Mouse (Mus musculus) liver, adult 2 months (tissue): ENCODE measurements around the gene Rap1b. TPM values are rescaled to one million over a fixed set of nuclear protein-coding genes. Genes with fewer than 3 reads are reported as not detected.

ENCODE experiments used
- DNase-seq: peaks from one replicate; pipeline ENCODE4 v3.0.0-alpha.2; 2011; ENCODE audit warnings: low read depth, low spot score; ENCODE audit errors: extremely low read depth
- H3K27ac ChIP-seq: fragments of 200-500 bp; replicated peaks from 2 replicates; pipeline ENCODE4 v1.5.1; 2012; ENCODE audit warnings: low read depth, mild to moderate bottlenecking, control low read depth, inconsistent platforms, low read length; ENCODE audit not compliant: insufficient read depth
- H3K27me3 ChIP-seq: fragments of 200-500 bp; 2 replicates; pipeline ENCODE4 v1.6.1; 2012; ENCODE audit warnings: mild to moderate bottlenecking, moderate library complexity, low read length, inconsistent platforms; ENCODE audit not compliant: control insufficient read depth, insufficient read depth
- H3K36me3 ChIP-seq: fragments of 200-500 bp; 2 replicates; pipeline ENCODE4 v1.6.1; 2012; ENCODE audit warnings: low read length, inconsistent platforms; ENCODE audit not compliant: control insufficient read depth, insufficient read depth
- H3K4me1 ChIP-seq: fragments of 200-500 bp; 2 replicates; pipeline ENCODE4 v1.6.1; 2011; ENCODE audit warnings: low read length; ENCODE audit not compliant: control insufficient read depth, insufficient read depth
- H3K4me3 ChIP-seq: fragments of 200-500 bp; 2 replicates; pipeline ENCODE4 v1.5.1; 2011; ENCODE audit warnings: low read depth, mild to moderate bottlenecking, control low read depth, low read length, moderate library complexity; ENCODE audit not compliant: insufficient read depth
- H3K79me2 ChIP-seq: fragments of 200-500 bp; 2 replicates; pipeline ENCODE4 v1.6.1; 2012; ENCODE audit warnings: inconsistent platforms, mild to moderate bottlenecking, low read length, moderate library complexity; ENCODE audit not compliant: control insufficient read depth, insufficient read depth
- H3K9ac ChIP-seq: fragments of 200-500 bp; 2 replicates; pipeline ENCODE4 v1.6.1; 2012; ENCODE audit warnings: low read depth, mild to moderate bottlenecking, control low read depth, inconsistent platforms, low read length
- CTCF ChIP-seq: fragments of 200-500 bp; IDR thresholded peaks from 2 replicates; pipeline ENCODE4 v1.5.1; 2011; ENCODE audit warnings: low read depth, low read length, control low read depth
- POLR2A ChIP-seq: fragments of 200-500 bp; IDR thresholded peaks from 2 replicates; pipeline ENCODE4 v1.6.1; 2011; ENCODE audit warnings: low read length, control low read depth; ENCODE audit not compliant: insufficient read depth; ENCODE audit errors: extremely low read depth
- WGBS: fragments of 180-500 bp; shearing (Covaris S2); methylation state at CpG from one replicate; pipeline ENCODE4 v1.1.7; 2018; 5-methylcytosine and 5-hydroxymethylcytosine counted together
- polyA plus RNA-seq: library from polyadenylated mRNA; depleted of rRNA; stranded (reverse); fragments of >200 nt; gene quantifications from 2 replicates; pipeline ENCODE4 v1.2.3, GENCODE M21; 2012
- total RNA-seq: library from RNA; depleted of rRNA; stranded (reverse); fragments of >200 nt; gene quantifications from 2 replicates; pipeline ENCODE4 v1.2.3, GENCODE M21; 2014

Gene Rap1b
- total and polyA plus RNA-seq, 2 experiments = 12.5 to 44.6 TPM

- Histone ChIP-seq H3K36me3 (no peaks in the 10 kb centered on the region; the same call in none of the 2 replicates), H3K4me1 (no peaks in the 10 kb centered on the region), H3K4me3 (no peak overlapping the region), H3K27ac (no peak overlapping the region), H3K9ac (no peak overlapping the region), H3K79me2 (no peaks in the 10 kb centered on the region), H3K27me3 (no peaks in the 10 kb centered on the region)
- TF ChIP-seq POLR2A = no peak
- TF ChIP-seq CTCF = no peak
- WGBS = 86% methylated on average over 1 of the region's 1 CpGs
- no peak for DNase-seq
Observed at GRCm38 (mm10) chr10:117790011-117790410, 55.8 kb downstream of the Rap1b start.

GRCm38 (mm10) chr10:117784646-117785045 is 61.2 kb downstream of the Rap1b start:
- Histone ChIP-seq H3K4me1 (no peaks in the 10 kb centered on the region), H3K9ac (no peak overlapping the region), H3K27me3 (no peaks in the 10 kb centered on the region), H3K4me3 (no peak overlapping the region), H3K79me2 (no peaks in the 10 kb centered on the region), H3K27ac (no peak overlapping the region), H3K36me3 (peaks cover 12% of the 10 kb centered on the region)
- no peak for TF ChIP-seq CTCF
- no peak for TF ChIP-seq POLR2A
- 94% methylated on average over 7 of the region's 7 CpGs for WGBS
- DNase-seq = no peak

- H3K4me1 ChIP-seq = no peaks in the 10 kb centered on the region
- no peak overlapping the region for H3K9ac ChIP-seq
- DNase-seq = no peak
- TF ChIP-seq CTCF = no peak
- no peak for TF ChIP-seq POLR2A
- H3K4me3 ChIP-seq = no peak overlapping the region
- H3K79me2 ChIP-seq = no peaks in the 10 kb centered on the region
- H3K27ac ChIP-seq = no peak overlapping the region
- H3K27me3 ChIP-seq = no peaks in the 10 kb centered on the region
- H3K36me3 ChIP-seq = peaks cover 12% of the 10 kb centered on the region
- 96% methylated on average over 13 of the region's 13 CpGs for WGBS
Observed at GRCm38 (mm10) chr10:117783786-117784420, 61.9 kb downstream of the Rap1b start.

- Histone ChIP-seq H3K4me3 (no peak overlapping the region), H3K27me3 (no peaks in the 10 kb centered on the region), H3K4me1 (no peaks in the 10 kb centered on the region), H3K36me3 (peaks cover 12% of the 10 kb centered on the region), H3K9ac (no peak overlapping the region), H3K27ac (no peak overlapping the region), H3K79me2 (no peaks in the 10 kb centered on the region)
- DNase-seq = no peak
- TF ChIP-seq POLR2A (no peak), CTCF (no peak)
- 94% methylated on average over 14 of the region's 14 CpGs for WGBS
Observed at GRCm38 (mm10) chr10:117782491-117783260, 63.2 kb downstream of the Rap1b start.

- no peak overlapping the region for H3K4me3 ChIP-seq
- WGBS = 91% methylated on average over 2 of the region's 2 CpGs
- TF ChIP-seq CTCF = no peak
- no peak for TF ChIP-seq POLR2A
- H3K9ac ChIP-seq = no peak overlapping the region
- no peak overlapping the region for H3K27ac ChIP-seq
- peaks cover 12% of the 10 kb centered on the region for H3K36me3 ChIP-seq
- H3K27me3 ChIP-seq = no peaks in the 10 kb centered on the region
- H3K79me2 ChIP-seq = no peaks in the 10 kb centered on the region
- no peak for DNase-seq
- H3K4me1 ChIP-seq = no peaks in the 10 kb centered on the region
Observed at GRCm38 (mm10) chr10:117782056-117782455, 63.8 kb downstream of the Rap1b start.
